Mouse (Mus musculus) embryo, embryonic 10.5 days (tissue): ENCODE measurements around the gene Fam240b.
"Not testable (repeated sequence)": the region's sequence is repeated elsewhere in the genome, so short reads cannot be mapped to it uniquely, and the experiment has no call there.

Source experiments
- DNase-seq: peaks from one replicate; pipeline ENCODE4 v3.0.0-alpha.2; 2015; ENCODE audit warnings: low spot score

Gene Fam240b

DNA sequence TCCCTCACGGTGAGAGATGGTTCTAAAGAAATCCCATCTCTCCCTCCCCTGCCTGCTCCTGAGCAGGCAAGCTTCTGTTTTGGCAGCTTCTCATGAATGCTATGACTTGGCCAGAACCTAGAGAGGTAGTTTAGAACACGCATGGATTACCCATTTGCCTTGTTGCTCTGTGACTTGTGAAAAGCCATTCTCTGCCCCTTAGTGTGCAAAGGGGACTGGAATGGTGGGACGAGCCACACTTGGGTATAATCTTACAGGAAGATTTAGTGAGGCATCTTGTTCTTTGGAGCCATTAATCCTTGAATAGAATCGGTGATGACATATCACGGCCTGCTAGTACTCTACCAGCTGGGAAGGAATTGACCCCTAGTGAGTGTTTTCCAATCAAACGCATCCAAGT is at the start of gene Fam240b:
Gene Fam240b, minus strand, starts transcription at position 101 of the 400 bp plus-strand sequence.
- no peak for DNase-seq

DNA sequence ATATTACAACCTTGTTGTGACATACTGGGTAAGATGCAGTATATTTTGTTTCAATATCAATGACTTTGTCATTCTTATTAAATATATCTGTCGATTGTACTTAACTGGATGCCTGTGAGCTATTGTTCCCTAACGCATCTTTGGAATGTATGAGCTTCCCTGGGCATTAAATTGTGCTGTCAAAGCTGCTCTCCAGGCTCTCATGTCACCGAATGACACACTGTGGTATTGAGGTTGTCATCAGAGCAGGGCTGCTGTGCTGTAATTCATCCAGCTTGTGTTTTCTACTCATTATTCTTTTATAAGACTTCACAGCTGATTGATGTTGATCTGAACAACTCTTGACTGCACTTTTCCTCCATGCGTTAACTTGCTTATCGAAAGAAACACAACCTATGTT is 32.5 kb upstream of the Fam240b start:
- no peak for DNase-seq

DNA sequence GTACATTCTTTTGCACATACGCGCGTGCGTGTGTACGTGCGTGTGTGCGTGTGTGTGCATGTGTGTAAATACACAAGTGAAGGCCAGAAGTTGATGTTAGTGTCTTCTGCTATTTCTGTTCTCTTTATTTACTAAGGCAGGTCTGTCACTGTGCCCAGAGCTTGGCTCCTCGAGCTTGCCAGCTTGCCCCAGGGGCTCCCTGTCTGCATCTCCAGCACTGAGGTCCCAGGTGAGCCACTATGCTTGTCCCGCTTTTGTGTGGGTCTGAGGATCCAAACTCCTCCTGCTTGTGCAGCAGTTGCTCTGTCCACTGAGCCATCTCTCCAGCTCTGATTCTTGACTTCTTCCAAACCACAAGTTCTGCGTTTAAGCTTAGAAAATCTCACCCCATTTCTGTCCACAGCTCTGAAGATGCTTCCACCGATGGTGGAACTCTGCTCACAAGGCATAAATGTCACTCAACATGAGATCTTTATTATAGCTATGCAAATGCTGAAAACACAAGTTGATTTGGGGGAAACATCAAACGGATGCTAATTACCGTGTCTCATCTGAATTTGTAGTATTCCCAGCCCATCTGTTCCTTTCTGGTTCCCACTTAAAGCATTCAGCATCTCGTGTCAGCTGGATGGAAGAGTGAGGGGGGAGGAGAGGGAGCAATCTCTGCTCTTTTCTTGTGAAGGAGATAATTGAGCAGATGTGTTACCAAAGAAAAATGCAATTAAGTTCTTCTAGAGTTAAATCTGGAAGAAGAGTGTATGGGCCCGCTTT is 29.1 kb upstream of the Fam240b start:
- DNase-seq, result no peak

DNA sequence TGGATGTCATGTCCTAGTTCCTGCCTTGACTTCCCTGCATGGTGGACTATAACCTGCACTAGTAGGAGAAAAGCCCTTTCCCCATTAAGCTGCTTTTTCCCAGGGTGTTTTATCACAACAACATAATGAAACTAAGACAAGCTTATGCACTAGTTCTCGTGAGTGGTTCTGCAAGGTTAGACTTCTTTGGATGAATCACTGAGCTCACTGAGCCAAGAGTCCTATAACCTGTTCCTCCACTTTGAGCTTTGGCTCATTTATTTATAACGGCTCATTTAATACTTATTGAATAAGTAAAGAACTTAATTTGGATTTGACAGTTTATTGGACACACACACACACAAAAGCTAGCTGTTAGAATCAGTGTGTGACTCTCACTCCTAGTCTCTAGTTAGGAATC is 16.7 kb upstream of the Fam240b start:
- DNase-seq, result no peak

DNA sequence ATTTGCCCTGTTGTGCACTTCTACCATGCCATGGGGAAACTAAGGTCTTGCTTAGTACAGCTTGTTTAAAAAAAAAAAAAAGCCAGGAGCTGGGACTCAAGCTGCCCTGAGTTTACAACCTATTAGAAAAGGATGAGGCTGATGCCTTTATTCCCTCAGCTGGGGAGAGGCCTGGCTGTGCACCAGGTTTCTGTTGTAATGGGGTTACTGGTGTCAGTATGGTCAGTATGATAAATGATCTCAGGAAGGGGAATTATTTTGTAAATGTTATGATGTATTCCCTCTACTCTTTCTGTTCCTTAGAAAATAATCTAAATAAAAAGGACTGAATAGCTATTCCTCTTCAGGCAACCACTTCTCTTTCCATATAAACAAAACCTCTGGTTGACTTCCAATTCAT is 14.0 kb upstream of the Fam240b start:
- DNase-seq, result no peak

DNA sequence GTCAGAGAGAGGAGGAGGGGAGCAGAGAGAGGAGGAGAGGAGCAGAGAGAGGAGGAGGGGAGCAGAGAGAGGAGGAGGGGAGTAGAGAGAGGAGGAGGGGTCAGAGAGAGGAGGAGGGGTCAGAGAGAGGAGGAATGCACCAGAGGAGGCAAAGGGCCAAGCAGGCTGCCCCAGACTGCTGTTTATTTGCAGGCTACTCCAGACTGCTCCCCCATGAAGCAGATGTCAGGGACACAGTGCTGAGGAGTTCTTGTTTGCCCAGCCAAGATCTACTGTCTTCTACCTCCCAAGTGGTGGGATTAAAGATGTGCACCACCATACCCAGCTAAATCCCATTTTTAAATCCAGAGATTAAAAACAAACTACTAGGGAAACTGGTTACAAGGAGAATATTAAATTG is 9.8 kb upstream of the Fam240b start:
- no peak for DNase-seq

DNA sequence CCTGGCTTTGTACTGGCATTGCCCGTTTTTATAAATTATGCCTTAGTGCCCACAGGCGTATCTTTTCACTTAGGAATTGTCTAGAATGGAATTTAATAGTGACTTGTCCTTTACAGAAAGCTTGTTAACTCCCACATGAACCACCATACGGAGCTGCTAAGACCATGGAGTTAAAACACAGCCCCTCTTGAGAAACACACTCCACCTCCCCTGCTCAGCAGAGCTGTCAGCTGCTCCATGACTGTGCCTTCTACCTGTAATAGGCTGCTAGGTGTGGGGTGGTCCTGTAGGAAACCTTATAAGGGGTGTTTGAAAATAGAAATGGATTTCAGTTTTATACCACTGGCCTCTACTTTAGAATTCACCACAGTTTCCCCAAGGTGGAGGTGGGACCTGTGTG is 5.2 kb upstream of the Fam240b start:
- no peak for DNase-seq

DNA sequence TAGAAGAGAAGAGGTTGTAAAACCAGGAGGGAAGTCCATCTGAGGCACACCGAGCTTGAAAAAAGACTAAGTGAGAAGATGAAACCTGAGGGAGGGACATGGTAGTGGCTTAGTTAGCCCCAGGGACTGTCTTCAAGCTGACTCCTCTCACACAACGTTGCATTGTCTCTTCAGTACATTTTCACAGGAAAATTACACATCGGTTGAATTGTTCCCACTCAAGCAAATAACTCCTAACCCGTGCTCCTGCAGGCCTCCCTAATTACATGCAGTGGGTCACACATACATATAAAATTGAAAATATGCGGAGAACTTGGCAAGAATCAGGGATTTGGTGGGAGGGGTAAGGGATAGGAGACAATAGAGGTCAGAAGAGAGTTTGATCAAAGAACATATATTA is 4.0 kb downstream of the Fam240b start:
- no peak for DNase-seq

DNA sequence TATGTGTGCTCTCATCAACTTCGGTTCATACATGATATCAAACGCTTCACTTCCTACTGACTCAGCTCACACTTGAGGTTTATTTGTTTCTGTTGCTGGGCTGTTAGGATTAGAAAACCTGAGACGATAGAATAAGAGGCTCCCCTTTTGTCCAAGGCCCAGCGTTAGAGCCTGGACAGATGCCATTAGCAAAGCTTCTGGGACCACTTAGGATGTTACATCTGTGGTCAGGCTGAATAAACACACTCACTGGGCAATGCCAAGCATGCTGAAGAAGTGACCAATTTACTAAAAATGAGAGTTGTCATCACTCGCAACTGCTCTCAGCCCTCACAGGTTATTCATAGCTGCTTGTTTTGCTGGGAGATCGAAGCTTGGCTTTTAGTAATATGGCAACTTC is 7.7 kb downstream of the Fam240b start:
- DNase-seq, result no peak

DNA sequence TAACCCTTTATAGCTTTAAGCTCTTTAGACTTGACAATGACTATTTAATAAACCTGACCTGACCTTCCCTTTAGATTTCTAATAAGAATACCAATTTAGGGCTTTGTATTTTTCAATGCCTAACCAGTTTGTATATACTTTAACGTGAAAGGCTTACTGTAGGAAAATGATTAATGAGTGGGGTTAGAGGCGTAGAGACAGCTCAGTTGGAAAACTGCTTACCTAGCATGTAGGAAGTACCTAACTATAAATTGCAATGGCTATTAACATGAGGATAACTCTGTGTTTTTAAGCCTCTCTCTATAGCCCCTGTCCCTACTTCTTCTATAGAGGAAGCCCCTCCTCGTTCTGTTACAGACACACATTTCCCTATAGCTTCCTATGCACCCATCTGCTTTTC is 17.6 kb downstream of the Fam240b start:
- DNase-seq, result no peak

DNA sequence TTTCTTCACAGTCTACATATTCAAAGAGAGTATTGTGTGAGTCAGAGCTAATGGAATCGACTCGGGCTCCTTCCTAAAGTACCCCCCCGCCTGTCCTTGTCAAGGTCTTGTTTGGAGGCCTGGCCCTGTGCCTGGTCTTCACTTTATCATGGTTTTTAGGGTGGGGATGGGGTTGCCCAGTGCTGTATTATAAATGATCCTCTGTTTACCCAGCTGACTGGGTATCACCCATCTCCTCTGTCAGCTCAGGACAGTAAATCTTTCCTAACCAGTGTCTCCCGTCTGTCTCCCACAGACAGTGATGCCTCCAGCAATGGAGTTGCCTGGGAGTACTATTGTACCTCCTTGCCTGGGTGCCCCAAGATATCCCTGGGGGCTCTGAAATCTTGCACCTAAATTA is 19.6 kb downstream of the Fam240b start:
- no peak for DNase-seq

DNA sequence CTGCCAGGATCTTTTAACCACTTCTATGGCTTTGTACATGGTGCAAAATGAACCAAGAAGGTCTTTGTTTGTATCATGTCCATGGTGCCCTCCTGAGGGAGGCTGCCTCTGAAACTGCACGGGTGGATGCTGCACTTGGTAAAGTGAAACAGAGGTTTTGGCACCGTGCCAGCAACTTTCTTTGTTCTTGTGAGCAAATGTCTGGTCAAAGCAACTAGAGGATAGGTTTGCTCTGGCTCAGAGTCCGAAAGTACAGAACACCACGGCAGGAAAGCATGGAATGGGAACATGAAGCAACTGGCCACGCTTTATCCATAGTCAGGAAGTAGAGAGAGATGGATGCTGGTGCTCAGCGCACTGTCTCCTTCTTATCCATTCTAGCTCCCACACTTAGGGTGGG is 29.7 kb downstream of the Fam240b start:
- DNase-seq, result no peak

DNA sequence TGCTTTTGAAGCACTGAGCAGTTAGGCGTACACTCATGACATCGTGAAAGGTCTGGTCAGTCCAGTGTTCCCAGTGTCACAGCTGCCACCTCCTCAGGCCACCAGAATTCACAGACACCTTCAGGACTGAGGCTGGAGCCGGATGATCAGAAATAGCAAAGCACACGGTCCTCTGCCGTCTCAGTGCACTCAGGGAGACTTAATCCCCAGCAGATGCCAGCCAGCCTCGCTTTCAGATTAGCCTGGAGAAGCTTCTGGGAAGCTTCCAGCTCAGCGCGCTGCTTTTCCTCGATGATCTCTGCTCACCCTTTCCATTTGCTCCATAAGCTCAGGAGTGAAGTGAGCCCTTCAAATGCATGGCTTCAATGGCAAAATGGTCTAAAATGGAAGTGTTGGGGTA is 32.4 kb downstream of the Fam240b start:
- DNase-seq, result no peak

DNA sequence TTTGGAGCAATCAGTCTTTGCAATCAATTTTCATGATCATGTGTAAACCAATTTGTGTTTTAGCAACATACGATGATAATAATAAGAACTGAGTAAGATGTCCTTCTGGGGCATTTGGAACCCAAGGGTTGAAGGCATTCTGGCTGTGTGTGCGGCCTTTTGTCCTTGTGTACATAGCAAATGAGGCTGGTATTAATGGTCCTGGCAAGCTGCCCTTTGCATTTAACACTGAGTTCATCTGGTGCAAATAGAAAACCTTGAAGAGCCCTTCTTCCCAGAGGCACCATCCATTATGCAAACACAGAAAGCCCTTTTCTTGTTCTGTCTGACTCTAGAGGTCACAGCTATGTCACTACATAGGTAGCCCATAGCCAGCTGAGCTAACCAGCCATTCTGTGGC is 35.0 kb downstream of the Fam240b start:
- DNase-seq, result no peak

DNA sequence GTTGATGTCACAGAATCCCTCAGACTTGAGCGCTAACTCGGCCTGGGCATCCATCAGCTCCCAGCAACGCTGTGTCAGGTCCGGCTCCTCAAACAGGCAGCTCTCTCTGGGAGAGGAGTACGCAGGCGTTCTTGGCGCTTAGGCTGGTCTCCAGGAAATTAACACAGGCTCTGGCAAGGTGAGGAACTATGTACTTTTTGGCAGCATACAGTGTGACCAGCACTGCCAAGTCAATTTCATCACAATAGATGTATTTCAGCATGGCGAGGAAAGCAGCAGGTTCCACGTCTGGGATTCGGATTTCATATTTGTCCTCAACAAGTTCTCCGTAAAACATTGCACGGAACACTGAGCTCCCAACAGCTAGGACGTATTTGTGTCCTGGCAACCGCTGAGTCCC is 39.4 kb downstream of the Fam240b start:
- DNase-seq, result no peak

DNA sequence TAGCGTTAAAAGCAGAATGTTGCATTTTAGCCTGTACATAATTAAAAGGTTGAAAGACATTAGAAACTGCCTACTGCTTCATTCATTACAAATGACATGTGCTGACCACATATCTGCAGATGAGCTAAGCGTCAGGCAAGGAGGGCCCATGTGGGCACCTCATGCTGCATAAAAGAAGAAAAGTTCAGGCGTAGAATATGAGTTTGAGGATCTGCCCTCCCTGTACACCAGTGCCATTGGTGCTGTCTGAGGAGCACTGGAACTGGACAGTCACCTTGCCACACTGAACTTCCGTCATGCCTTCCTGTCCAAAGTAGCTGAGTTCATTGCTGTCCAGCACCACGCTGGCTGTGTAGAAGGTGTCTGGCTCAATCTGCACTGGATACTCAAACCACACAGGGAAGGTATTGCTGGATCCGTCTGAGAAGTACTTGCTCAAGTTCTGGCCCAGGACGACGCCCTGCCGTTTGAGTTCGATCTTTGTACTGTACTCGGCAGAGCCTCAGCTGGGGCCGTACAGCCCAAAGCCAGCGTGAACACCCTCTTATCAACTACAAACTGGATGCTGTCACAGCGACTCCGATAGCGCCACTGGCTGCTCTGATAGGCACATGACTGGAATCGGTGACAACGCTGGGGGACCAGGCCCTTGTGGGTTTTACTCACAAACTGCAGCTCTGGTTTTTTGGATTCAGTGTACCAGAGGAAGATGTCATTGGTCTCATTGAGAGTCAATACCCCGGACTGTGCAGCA is 40.2 kb downstream of the Fam240b start:
- DNase-seq, result not testable (repeated sequence)

DNA sequence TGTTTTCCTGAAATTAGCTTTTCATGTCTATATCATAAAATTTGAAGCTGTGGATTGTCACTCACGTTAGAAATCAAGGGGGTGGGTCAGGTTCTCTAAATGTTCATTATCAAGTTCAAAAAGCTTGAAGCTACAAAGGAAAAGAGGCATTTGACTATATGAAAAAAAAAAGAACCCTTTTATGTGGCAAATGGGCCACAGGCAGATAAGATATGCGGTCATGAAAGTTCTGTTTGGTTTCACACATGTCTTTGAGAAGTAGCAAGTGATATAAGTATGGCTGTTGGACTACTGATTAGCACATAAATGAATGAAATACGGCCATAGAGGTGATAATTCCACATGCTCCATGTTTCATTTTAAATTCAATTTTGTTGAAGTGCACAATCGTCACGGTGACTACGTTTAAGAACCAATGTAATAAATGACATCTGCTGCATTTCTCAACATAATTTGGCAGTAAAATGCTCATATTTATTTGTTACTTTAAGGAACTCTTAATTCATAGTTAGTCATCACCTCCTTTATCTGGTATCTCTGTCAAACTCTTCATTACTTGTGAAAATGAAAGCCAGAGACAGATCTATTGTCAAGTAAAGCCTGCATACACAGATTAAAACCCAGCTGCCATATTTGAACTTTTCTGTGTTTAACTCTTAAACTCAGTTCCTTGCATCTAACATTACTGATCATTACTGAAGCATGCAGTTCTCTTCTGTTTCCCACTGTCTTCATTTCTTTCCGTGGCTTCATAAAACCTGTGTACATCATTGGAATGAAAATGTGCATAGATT is 47.4 kb downstream of the Fam240b start:
- DNase-seq, result no peak

DNA sequence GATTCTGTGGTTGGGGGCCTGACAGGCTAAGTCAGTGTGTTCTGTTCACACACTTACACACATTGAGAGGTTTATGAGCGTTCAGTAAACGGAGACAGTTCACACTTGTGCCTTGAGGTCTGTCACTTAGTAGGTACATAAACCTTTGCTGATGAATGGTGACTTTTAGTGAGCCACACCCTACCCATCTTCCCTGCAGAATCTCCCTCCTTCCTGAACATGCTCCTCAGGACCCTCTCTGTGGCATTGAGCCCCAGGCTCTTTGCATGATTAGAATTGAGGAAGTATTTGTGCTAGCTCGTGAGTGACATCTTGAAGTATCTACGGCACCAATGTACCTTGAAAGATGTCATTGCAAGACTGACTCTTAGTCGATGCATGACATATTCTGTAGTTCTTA is 48.9 kb downstream of the Fam240b start:
- no peak for DNase-seq

DNA sequence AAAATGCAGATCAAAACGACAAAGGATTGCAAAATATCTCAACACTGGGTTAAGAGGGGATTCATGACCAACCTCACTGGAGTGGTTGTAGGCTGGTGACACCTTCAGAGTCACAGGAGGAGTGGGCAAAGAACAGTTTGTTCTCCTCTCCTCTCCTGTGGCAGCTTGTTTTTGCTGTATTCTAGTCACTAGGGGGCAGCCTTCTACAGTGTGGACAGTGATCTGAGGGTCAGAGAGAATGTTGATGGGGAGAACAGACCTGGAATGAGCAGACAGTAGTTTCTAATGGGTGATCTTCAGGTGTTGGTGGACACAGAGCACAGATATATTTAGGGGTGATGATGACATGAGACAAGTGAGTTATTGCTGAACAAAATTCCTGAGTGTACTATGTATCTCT is 49.6 kb downstream of the Fam240b start:
- peak; percentile 73 for DNase-seq

DNA sequence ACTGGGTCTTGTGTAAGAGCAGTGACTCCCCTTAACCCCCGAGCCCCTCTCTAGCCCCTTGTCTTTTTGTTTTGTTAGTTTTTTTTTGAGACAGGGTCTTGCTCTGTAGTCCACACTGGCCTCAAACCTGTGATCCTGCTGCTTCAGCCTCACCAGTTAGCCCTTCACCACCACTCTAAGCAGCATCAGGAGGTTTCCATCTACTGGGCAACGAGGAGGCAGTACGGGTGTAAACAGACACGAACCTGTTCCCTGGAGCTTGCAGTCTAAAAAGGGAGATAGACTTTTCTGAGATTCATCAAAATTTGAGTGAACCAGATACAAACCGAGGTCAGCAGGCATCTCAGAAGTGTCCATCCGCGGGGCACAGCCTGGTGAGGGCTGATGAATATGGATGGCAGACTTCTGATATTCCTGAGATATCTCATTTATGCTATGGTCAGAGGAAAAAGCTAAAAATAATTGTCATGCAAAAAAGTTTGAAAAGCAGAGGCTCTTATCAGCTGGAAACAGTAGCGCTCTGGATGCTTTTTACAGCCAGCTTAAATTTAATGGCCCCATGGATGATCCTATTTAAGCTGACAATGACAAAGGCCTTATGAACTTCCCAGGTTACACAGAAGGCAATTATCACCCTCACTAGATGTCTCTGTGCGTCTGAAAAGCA is 52.2 kb downstream of the Fam240b start:
- no peak for DNase-seq

DNA sequence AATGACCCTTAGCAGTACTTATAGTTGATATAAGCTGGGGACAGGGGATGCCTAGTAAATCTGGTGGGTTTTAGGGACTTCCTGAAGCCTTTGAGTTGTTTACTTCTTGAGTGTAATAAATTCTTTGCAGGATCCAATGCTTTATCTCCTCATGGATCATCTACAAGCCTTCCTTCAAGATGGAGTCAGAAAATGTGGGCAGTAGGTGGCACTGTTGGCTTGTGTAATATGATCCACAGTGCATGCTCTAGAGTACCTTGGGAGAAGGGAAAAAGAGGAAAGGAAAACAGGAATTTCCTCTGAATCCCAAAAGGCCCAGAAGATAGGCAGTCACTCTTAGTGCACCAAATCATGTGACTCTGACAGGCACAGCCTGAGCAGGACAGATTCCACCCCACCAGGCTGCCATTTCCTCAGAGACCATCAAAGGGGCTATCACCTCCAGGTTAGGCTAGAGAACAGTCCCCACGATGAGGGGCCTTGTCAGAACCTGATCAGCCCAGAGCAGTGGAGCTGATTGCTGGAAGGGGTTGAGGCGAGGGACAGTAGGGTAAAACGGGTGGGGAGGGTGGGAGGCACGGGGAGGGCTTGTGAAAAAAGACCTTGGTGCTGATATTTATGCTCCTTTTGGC is 54.2 kb downstream of the Fam240b start:
- DNase-seq, result peak; percentile 86

DNA sequence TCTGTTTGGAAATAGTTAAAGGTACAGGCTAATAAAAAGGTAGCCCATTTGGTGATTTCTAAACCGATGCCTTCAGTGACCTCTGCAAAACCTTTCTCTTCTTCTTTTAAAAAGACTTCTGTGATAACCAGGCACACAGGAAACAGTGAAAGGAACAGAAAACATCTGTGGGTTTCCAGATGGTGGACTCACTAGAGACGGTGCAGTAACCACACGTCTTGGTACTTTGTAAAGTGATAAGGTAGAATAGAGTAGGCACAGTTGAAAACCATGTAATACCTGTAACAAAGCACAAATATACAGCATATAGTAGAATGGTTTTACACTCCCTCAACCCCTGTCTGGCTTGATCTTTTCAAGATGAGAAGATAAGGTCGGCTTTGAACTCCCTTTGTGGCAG is 57.0 kb downstream of the Fam240b start:
- DNase-seq, result no peak
